Mouse (Mus musculus) spleen, adult 2 months (tissue): ENCODE data around the gene Crebrf. TPM values are rescaled to one million over a fixed set of nuclear protein-coding genes. Genes with fewer than 3 reads are reported as not detected.

Experiments
- DNase-seq, 2 experiments: peaks; one replicate each; pipeline versions ENCODE4 v3.0.0 to v3.0.0-alpha.2; 2012 to 2021; ENCODE audit warnings: low spot score in 2 of 2, low read depth in 1 of 2
- H3K27ac ChIP-seq: fragments of 200-500 bp; 2 replicates; pipeline ENCODE4 v1.5.1; 2012; ENCODE audit warnings: low read length, inconsistent platforms; ENCODE audit not compliant: insufficient read depth
- H3K27me3 ChIP-seq: fragments of 200-500 bp; 2 replicates; pipeline ENCODE4 v1.6.1; 2012; ENCODE audit warnings: mild to moderate bottlenecking, moderate library complexity, low read length, inconsistent platforms; ENCODE audit not compliant: control insufficient read depth, insufficient read depth
- H3K36me3 ChIP-seq: fragments of 200-500 bp; 2 replicates; pipeline ENCODE4 v1.6.1; 2012; ENCODE audit warnings: mild to moderate bottlenecking, low read length, inconsistent platforms; ENCODE audit not compliant: control insufficient read depth, insufficient read depth
- H3K4me1 ChIP-seq: fragments of 200-500 bp; 2 replicates; pipeline ENCODE4 v1.6.1; 2011; ENCODE audit warnings: inconsistent platforms; ENCODE audit not compliant: control insufficient read depth, insufficient read depth, insufficient read length
- H3K4me3 ChIP-seq: fragments of 200-500 bp; 2 replicates; pipeline ENCODE4 v1.5.1; 2011; ENCODE audit warnings: mild to moderate bottlenecking, inconsistent platforms; ENCODE audit not compliant: insufficient read depth, insufficient read length; ENCODE audit errors: extremely low read depth
- CTCF ChIP-seq: fragments of 200-500 bp; IDR thresholded peaks from 2 replicates; pipeline ENCODE4 v1.5.1; 2011; ENCODE audit warnings: mild to moderate bottlenecking, inconsistent platforms; ENCODE audit not compliant: insufficient read depth, insufficient read length, insufficient replicate concordance; ENCODE audit errors: extremely low read depth
- POLR2A ChIP-seq: fragments of 200-500 bp; IDR thresholded peaks from 2 replicates; pipeline ENCODE4 v1.6.1; 2011; ENCODE audit warnings: low read depth, low read length, inconsistent platforms
- WGBS: fragments of 180-500 bp; shearing (Covaris S2); methylation state at CpG from one replicate; pipeline ENCODE4 v1.1.7; 2018; 5-methylcytosine and 5-hydroxymethylcytosine counted together
- polyA plus RNA-seq: library from polyadenylated mRNA; depleted of rRNA; stranded (reverse); fragments of >200 nt; gene quantifications from 2 replicates; pipeline ENCODE4 v1.2.3, GENCODE M21; 2012

Crebrf gene
- polyA plus RNA-seq, 1 experiment: 4.5 TPM

DNA sequence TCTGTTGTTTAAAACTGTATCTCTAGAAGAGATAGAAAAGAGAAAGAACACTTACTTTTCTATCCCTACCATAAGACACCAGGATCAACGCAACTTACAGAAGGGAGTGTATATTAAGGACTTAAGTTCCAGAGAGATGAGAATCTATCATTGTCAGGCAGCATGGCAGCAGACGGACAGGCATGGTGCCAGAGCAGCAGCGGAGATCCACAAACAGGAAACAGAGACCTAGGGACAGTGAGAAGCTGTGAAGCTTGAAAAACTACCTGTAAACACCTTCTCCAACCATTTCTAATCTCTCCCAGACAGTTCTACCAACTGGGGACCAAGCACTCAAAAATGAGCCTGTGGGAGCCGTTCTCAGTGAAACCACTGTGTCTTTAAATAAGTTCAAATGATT lies 11.8 kb upstream of the Crebrf start:
- Histone ChIP-seq H3K27ac (no peak overlapping the region), H3K4me3 (no peak overlapping the region), H3K27me3 (no peaks in the 10 kb centered on the region), H3K4me1 (peaks cover 2% of the 10 kb centered on the region; the same call in 1 of the 2 replicates), H3K36me3 (peaks cover 12% of the 10 kb centered on the region)
- 81% methylated on average over 4 of the region's 4 CpGs for whole genome bisulfite sequencing
- no peak for TF ChIP-seq CTCF
- TF ChIP-seq POLR2A: no peak
- DNase-seq: no peak

- no peak for DNase-seq
- H3K4me3 ChIP-seq: no peak overlapping the region
- TF ChIP-seq CTCF: no peak
- no peak for TF ChIP-seq POLR2A
- 35% methylated on average over 11 of the region's 11 CpGs for WGBS
- peaks cover 2% of the 10 kb centered on the region; the same call in 1 of the 2 replicates for H3K4me1 ChIP-seq
- H3K27ac ChIP-seq: no peak overlapping the region
- peaks cover 2% of the 10 kb centered on the region for H3K36me3 ChIP-seq
- no peaks in the 10 kb centered on the region for H3K27me3 ChIP-seq
Measured at GRCm38 (mm10) chr17:26705463-26706359, 9.7 kb upstream of the Crebrf start.

GRCm38 (mm10) chr17:26707066-26707465 lies 8.4 kb upstream of the Crebrf start:
- no peak for TF ChIP-seq POLR2A
- TF ChIP-seq CTCF: no peak
- no peak overlapping the region for H3K27ac ChIP-seq
- WGBS: 89% methylated on average over 7 of the region's 7 CpGs
- no peak overlapping the region for H3K4me3 ChIP-seq
- H3K4me1 ChIP-seq: peaks cover 2% of the 10 kb centered on the region; the same call in 1 of the 2 replicates
- no peaks in the 10 kb centered on the region for H3K27me3 ChIP-seq
- no peaks in the 10 kb centered on the region; the same call in 1 of the 2 replicates for H3K36me3 ChIP-seq
- no peak for DNase-seq

GRCm38 (mm10) chr17:26708499-26708898 lies 7.0 kb upstream of the Crebrf start:
- Histone ChIP-seq H3K4me1 (peaks cover 2% of the 10 kb centered on the region; the same call in 1 of the 2 replicates), H3K27ac (no peak overlapping the region), H3K27me3 (no peaks in the 10 kb centered on the region)

DNA sequence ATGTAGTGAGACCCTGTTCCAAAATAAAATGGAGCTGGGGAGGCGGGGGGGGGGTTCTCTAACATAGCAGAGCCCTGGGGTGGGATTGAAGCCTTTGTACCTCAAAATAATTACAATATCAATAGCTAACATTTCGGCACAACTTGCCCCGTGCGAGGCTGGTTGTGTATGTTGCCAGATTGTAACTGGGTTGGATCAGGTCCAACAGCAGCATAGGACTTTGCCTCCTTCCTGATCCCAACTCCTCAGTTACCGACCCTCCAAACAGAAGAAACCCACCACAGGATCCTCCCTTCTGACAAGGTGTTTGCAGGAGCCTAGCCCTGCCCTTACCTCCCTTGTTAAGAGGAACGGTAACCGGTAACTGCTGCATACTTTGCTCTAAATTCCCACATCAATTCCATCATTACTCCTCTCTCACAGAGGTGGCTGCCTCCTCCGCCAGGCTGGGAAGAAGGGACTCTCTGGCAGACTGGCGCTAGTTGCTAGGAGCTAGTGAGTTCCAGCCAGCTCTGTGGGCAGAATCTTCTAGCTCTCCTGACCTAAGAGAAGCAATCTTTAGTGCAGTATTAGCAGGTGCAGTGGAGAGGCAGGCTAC lies 6.4 kb upstream of the Crebrf start:
- H3K4me1 ChIP-seq: peaks cover 2% of the 10 kb centered on the region; the same call in 1 of the 2 replicates
- WGBS: 76% methylated on average over 9 of the region's 9 CpGs
- no peak for DNase-seq
- H3K36me3 ChIP-seq: no peaks in the 10 kb centered on the region; the same call in 1 of the 2 replicates
- H3K4me3 ChIP-seq: no peak overlapping the region
- H3K27me3 ChIP-seq: no peaks in the 10 kb centered on the region
- H3K27ac ChIP-seq: no peak overlapping the region
- no peak for TF ChIP-seq CTCF
- TF ChIP-seq POLR2A: no peak

More at GRCm38 (mm10) chr17:26708499-26708898, 7.0 kb upstream of the Crebrf start:
- TF ChIP-seq POLR2A (no peak), CTCF (no peak)
- H3K36me3 ChIP-seq: no peaks in the 10 kb centered on the region; the same call in 1 of the 2 replicates
- no peak overlapping the region for H3K4me3 ChIP-seq
- no peak for DNase-seq

DNA sequence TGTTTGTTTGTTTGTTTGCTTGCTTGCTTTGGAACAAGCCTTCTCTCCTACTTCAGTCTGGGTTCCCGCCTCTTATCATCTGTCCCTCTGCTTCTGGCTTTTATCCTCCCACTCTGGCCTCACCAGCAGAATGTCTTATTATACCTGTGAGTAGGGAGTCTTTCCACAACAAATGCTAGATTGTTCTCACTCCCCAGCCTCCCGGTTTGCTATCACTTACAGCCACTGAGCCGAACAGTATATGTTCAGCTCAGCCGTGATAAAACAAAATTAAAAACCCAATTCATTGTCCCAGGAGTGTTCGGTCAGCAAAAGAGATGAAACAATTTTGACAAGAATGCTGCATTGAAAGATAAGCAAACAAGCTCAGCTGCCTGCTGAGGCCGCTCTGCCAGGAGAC lies 5.4 kb upstream of the Crebrf start:
- Histone ChIP-seq H3K4me3 (no peak overlapping the region), H3K27ac (no peak overlapping the region), H3K4me1 (peaks cover 2% of the 10 kb centered on the region; the same call in 1 of the 2 replicates), H3K36me3 (no peaks in the 10 kb centered on the region), H3K27me3 (no peaks in the 10 kb centered on the region)
- TF ChIP-seq CTCF: no peak
- no peak for TF ChIP-seq POLR2A
- 73% methylated on average over 6 of the region's 6 CpGs for WGBS
- no peak for DNase-seq
